Mouse (Mus musculus) limb, embryonic 15.5 days (tissue): ENCODE results near the gene Mon1b. TPM values are rescaled to one million over a fixed set of nuclear protein-coding genes. Genes with fewer than 3 reads are reported as not detected.

Source experiments
- ATAC-seq: fragments of 200-750 bp; cut with Nextera tagmentation; 2 replicates; pipeline ENCODE4 v1.8.0; 2017; ENCODE audit warnings: low read depth, moderate TSS enrichment; ENCODE audit not compliant: insufficient number of reproducible peaks, low FRiP score, low TSS enrichment
- H3K27ac ChIP-seq: fragments of 300-500 bp; sonication (generic); 2 replicates; pipeline ENCODE4 v1.5.1; 2015; ENCODE audit warnings: moderate library complexity, mild to moderate bottlenecking, inconsistent platforms
- H3K27me3 ChIP-seq: fragments of 300-500 bp; sonication (generic); 2 replicates; pipeline ENCODE4 v1.6.1; 2015; ENCODE audit warnings: inconsistent platforms
- H3K36me3 ChIP-seq: fragments of 300-500 bp; sonication (generic); 2 replicates; pipeline ENCODE4 v1.6.1; 2015; ENCODE audit warnings: inconsistent platforms
- H3K4me1 ChIP-seq: fragments of 300-500 bp; sonication (generic); 2 replicates; pipeline ENCODE4 v1.6.1; 2015; ENCODE audit warnings: inconsistent platforms
- H3K4me2 ChIP-seq: fragments of 300-500 bp; sonication (generic); 2 replicates; pipeline ENCODE4 v1.6.1; 2015; ENCODE audit warnings: mild to moderate bottlenecking, inconsistent platforms
- H3K4me3 ChIP-seq: fragments of 300-500 bp; sonication (generic); 2 replicates; pipeline ENCODE4 v1.5.1; 2015; ENCODE audit warnings: mild to moderate bottlenecking, inconsistent platforms
- H3K9ac ChIP-seq: fragments of 300-500 bp; sonication (generic); 2 replicates; pipeline ENCODE4 v1.6.1; 2015; ENCODE audit warnings: inconsistent platforms
- H3K9me3 ChIP-seq: fragments of 300-500 bp; sonication (generic); 2 replicates; pipeline ENCODE4 v1.6.1; 2016; ENCODE audit warnings: inconsistent platforms
- WGBS: fragments of 180-500 bp; shearing (Covaris S2); methylation state at CpG from one replicate; pipeline ENCODE4 v1.1.7; 2015; 5-methylcytosine and 5-hydroxymethylcytosine counted together
- polyA plus RNA-seq: library from polyadenylated mRNA; unstranded; fragments of >200 nt; fragmentation: Nextera tagmentation; extraction: Ambion mirVana; gene quantifications from 2 replicates; pipeline ENCODE4 v1.2.1, GENCODE M21; 2015

The Mon1b gene
- polyA plus RNA-seq, 1 experiment from 2014 or later = 7.9 TPM

- no peak for ATAC-seq
- H3K36me3 ChIP-seq = no peaks in the 10 kb centered on the region
- no peaks in the 10 kb centered on the region for H3K9me3 ChIP-seq
- H3K27ac ChIP-seq = no peak overlapping the region
- WGBS = 57% methylated on average over 2 of the region's 2 CpGs
- peaks cover 6% of the 10 kb centered on the region; the same call in 1 of the 2 replicates for H3K4me1 ChIP-seq
- no peak overlapping the region for H3K4me3 ChIP-seq
- peaks cover 8% of the 10 kb centered on the region; the same call in 1 of the 2 replicates for H3K27me3 ChIP-seq
- H3K9ac ChIP-seq = no peak overlapping the region
- no peak overlapping the region for H3K4me2 ChIP-seq
Observed at GRCm38 (mm10) chr8:113675281-113675680, 39.9 kb downstream of the Mon1b start.

- peaks cover 6% of the 10 kb centered on the region; the same call in 1 of the 2 replicates for H3K4me1 ChIP-seq
- H3K9me3 ChIP-seq = no peaks in the 10 kb centered on the region
- ATAC-seq = no peak
- no peak overlapping the region for H3K4me2 ChIP-seq
- H3K4me3 ChIP-seq = no peak overlapping the region
- H3K36me3 ChIP-seq = no peaks in the 10 kb centered on the region
- H3K27ac ChIP-seq = no peak overlapping the region
- H3K27me3 ChIP-seq = peaks cover 4% of the 10 kb centered on the region; the same call in 1 of the 2 replicates
- WGBS = 85% methylated on average over 1 of the region's 1 CpGs
- no peak overlapping the region for H3K9ac ChIP-seq
Observed at GRCm38 (mm10) chr8:113676811-113677210, 41.4 kb downstream of the Mon1b start.

- Histone ChIP-seq H3K27ac (no peak overlapping the region), H3K9me3 (no peaks in the 10 kb centered on the region), H3K4me1 (no peaks in the 10 kb centered on the region), H3K27me3 (peaks cover 4% of the 10 kb centered on the region; the same call in 1 of the 2 replicates), H3K4me3 (no peak overlapping the region), H3K36me3 (no peaks in the 10 kb centered on the region), H3K4me2 (no peak overlapping the region), H3K9ac (no peak overlapping the region)
- no peak for ATAC-seq
- WGBS = 66% methylated on average over 3 of the region's 3 CpGs
Observed at GRCm38 (mm10) chr8:113679361-113679760, 44.0 kb downstream of the Mon1b start.

- Histone ChIP-seq H3K4me3 (no peak overlapping the region), H3K4me1 (peaks cover 13% of the 10 kb centered on the region), H3K9ac (no peak overlapping the region), H3K4me2 (no peak overlapping the region), H3K9me3 (no peaks in the 10 kb centered on the region), H3K36me3 (no peaks in the 10 kb centered on the region), H3K27me3 (peaks cover 16% of the 10 kb centered on the region), H3K27ac (no peak overlapping the region)
- ATAC-seq = no peak
- 47% methylated on average over 17 of the region's 17 CpGs for WGBS
Observed at GRCm38 (mm10) chr8:113687889-113688542, 52.6 kb downstream of the Mon1b start.

GRCm38 (mm10) chr8:113688543-113688915 is 53.1 kb downstream of the Mon1b start:
- no peak overlapping the region for H3K27ac ChIP-seq
- no peaks in the 10 kb centered on the region for H3K36me3 ChIP-seq
- no peak overlapping the region for H3K4me2 ChIP-seq
- peaks cover 13% of the 10 kb centered on the region for H3K4me1 ChIP-seq
- 70% methylated on average over 8 of the region's 8 CpGs for WGBS
- no peak overlapping the region for H3K4me3 ChIP-seq
- H3K9ac ChIP-seq = no peak overlapping the region
- H3K27me3 ChIP-seq = peaks cover 16% of the 10 kb centered on the region
- no peaks in the 10 kb centered on the region for H3K9me3 ChIP-seq
- no peak for ATAC-seq

GRCm38 (mm10) chr8:113691622-113692343 is 56.4 kb downstream of the Mon1b start:
- 43% methylated on average over 14 of the region's 14 CpGs for WGBS
- Histone ChIP-seq H3K4me1 (peaks cover 13% of the 10 kb centered on the region), H3K36me3 (no peaks in the 10 kb centered on the region), H3K27ac (no peak overlapping the region), H3K27me3 (peaks cover 16% of the 10 kb centered on the region), H3K9ac (no peak overlapping the region), H3K4me3 (no peak overlapping the region), H3K9me3 (no peaks in the 10 kb centered on the region), H3K4me2 (no peak overlapping the region)
- ATAC-seq = no peak

Other genes starting within 250 kb of the Mon1b start
- not detected in 2 replicates for gene Syce1l, start 7.6 kb downstream of the Mon1b start, polyA plus RNA-seq
- gene Adamts18, start 213.2 kb downstream of the Mon1b start, polyA plus RNA-seq = 2.9 and 3.6 TPM in 2 replicates